Mouse (Mus musculus) kidney, adult 2 months (tissue): ENCODE results near the gene Atg5.

Experiments used
- CTCF ChIP-seq: fragments of 200-500 bp; conservative IDR thresholded peaks from 2 replicates; pipeline ENCODE4 v1.5.1; 2011; ENCODE audit warnings: low read depth, mild to moderate bottlenecking, control low read depth, low read length, moderate library complexity, mixed read lengths; ENCODE audit not compliant: insufficient read depth, insufficient read length
- POLR2A ChIP-seq: fragments of 200-500 bp; IDR thresholded peaks from one replicate; pipeline ENCODE4 v1.6.1; 2011; ENCODE audit warnings: low read depth, low read length, control low read depth

DNA sequence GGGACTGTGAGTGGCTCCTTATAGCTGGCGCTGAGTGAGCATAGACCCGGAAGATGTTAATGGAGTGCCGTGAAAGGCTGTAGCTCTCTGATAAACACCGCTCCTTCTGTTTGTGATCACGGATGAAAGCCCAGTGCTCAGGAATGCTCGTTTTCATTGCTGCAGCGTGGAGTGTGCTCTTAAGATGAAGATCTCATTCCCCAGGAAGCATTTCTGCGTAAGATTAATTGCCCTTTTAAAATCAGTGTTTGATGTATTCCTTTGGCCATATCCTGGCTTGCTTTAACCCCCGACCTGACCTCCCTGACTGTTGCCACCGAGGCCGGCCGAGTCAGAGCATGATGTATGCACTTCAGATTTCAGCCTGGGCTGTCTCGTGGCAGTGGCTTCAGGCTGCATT is 89.2 kb downstream of the Atg5 start:
- TF ChIP-seq CTCF (no peak), POLR2A (no peak)
